Mouse (Mus musculus) testis, postnatal 10 days (tissue): ENCODE results near the gene Gnat1.

Experiments used
- DNase-seq: peaks from one replicate; pipeline ENCODE4 v3.0.0; 2021; ENCODE audit warnings: low spot score

Gene Gnat1

DNA sequence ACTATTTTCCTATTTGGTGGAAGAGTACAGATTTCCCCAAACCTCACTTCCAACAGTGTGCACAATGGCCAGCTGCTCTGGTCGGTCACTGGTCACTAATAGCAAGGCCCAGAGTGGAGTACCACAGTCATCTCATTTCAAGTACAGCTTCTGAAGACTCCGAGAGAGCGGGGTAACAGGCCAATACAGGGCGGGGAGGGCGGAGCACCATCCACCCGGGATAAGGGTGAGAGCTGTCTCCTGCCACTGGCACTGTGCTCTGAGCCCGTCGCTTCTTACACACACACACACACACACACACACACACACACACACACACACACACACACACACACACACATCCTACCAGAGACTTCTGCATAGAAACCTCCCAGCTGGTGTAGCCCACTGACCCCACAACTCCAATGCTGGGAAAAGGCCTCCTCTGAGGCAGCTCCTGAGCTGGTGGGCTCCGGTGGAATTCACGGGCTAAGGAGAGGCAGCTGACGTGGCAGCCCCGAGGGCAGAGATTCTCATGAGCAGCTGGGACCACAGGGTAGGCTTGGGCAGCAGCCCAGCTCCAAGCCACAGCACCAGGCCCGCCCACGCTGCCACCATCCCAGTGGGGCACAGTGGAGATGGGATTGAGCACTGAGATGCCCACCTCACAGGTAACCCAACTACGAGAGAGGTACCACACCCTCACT is 53.2 kb downstream of the Gnat1 start:
- DNase-seq, result no peak

DNA sequence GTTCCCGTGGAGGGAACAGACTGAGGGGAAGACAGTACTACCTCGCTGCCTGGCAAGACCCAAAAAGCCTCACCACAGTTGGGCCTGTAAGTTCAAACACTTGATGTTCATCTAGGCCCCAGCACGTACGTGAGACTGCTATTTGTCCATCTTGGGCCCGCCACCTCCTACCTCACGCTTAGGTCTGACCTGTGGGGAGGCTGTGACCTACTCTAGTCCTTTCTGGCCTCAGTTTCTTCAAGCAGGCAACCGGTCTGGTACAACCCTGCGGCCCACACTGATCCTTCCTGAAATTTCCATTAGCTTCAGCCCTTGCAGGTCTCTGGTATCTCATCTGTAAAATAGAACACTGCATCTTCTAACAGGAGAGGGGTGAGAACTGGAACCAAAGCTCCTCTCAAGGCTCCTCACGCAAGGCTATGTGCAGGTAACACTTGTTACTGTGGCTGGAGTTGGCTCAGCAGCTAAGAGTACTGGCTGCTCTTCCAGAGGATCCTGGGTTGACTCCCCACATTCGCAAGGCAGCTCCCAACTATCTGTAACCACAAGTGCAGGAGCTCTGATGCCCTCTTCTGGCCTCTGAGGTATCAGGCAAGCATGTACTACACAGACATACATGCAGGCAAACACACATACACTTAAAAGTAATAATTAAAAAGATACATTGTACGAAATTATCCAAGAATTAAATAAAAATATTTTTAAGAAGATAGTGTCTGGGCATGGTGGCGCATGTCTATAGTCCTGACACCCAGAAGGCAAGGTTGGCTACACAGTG is 54.0 kb downstream of the Gnat1 start:
- no peak for DNase-seq

DNA sequence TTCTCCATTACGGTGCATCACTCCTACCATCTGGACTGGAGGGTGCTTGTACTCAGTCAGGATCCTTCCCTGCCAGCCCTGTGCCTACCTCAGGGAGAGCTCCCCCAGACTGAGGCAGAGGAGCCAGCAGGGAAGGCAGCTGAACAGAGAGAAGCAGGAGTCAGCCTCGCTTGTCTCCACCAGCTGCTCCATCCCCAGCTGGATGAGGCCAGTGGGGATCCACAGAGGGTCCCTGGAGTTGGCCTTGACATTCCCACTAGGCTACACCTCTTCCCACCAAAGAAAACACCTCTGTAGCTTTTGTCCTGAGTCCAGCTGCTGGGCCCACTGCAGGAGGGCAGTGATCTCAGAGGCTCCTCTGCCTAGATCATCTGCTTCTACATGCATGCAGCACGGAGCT is 54.6 kb downstream of the Gnat1 start:
- no peak for DNase-seq

DNA sequence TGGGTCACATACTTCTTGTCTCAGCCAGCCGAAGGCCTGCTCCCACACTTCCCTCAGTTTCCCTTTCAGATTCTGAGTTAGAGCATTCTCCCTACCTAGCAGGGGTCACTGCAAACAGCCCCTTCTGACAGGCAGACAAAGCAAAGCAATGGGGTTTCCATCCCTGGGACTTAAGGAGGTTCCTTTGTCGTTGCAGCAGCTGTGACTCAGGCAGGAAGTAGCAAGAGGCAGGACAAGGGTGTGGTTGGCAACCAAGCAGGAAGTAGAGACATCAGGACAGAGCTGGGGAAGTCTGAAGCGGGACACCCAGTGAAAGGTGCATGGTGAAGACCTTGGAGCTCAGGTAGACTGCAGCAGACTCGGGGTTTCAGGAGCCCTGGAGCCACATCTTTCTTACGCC is 55.0 kb downstream of the Gnat1 start:
- no peak for DNase-seq
